Mouse (Mus musculus): ENCODE data around the gene Osbp.
A peak's percentile ranks its signal among the peaks of the same experiment; 100 is the strongest.

The Osbp gene

GRCm38 (mm10) chr19:12011560-12012556, 46.1 kb downstream of the Osbp start:
- peak; percentile 95 for DNase-seq

DNA sequence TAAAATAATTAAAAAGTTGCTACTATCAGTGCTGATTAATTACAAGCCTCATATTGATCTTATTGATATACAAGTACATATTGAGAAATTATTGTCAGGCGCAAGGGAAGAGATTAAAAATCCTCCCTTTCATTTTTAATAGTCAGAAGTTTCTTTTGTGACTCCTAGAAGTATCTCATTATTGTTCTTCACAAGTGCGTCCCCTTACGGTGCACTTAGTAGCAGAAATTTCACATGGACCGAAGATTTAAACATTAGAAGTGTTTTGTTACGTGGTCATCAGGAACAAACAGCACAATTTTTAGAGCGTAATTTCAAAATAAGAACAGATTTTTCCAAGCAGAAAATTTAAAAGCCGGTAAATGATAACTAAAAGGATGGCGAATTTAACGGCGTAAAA, 46.9 kb downstream of the Osbp start:
- no peak for DNase-seq

GRCm38 (mm10) chr19:12013228-12013627, 47.5 kb downstream of the Osbp start:
- DNase-seq, result peak; percentile 77

GRCm38 (mm10) chr19:12015708-12016107, 50.0 kb downstream of the Osbp start:
- DNase-seq, result no peak

DNA sequence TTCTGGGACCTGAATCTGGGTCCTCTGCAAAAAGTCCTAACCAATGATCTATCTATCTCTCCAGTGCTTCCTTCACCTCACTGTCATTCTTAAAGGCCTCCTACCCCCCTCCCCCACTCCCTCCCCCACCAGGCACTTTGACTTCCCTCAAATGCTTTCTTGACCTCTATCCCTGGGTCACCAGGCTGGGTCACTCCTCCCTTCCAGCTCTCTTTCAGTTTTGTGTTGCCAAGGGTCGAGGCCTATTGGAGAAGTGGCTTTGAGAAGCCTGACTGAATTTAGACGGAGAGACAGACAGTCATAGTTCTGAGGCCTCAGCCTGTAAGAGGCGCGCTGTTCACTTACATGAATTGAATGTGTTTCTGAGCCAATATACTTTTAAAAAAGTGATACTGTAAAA, 50.5 kb downstream of the Osbp start:
- DNase-seq, result no peak

GRCm38 (mm10) chr19:12024149-12024548, 58.4 kb downstream of the Osbp start:
- DNase-seq, result no peak

DNA sequence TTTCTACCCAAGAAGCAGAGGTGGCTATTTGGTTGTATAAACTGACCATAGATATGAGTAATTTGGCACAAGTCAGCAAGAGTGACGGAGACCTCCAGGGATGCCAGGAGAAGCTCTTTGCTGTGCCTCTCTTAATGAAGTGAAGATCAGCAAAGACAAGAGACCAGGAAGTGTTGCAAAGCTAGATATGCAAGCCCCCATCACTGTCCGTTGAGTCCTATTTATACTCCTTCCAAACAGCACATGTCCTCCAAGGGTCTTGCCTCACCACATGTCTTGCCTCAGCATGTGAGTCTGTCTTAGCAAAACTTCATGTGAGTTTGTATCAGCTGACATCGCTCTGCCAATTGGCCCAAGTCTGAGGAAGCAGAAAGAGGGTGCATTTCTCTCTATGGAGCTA, 59.6 kb downstream of the Osbp start:
- no peak for DNase-seq

DNA sequence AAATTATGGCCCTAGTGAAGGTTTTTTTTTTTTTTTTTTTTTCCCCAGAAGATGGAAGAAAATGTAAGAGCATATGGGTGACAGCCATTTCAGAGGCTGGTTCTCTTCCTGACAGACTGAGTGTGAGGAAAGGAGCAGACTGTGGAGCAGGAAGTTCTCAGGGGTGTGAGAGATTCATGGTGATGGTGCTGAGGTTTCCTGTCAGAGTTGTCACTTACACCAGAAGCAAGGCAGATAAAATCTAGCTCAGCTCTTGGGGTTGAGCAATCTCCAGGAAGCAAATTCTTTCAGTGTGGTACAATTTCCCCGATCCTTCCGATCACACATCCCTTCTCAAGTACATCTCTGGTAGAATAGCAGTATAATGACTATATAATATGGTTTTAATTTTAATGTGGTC, 60.9 kb downstream of the Osbp start:
- DNase-seq, result no peak

DNA sequence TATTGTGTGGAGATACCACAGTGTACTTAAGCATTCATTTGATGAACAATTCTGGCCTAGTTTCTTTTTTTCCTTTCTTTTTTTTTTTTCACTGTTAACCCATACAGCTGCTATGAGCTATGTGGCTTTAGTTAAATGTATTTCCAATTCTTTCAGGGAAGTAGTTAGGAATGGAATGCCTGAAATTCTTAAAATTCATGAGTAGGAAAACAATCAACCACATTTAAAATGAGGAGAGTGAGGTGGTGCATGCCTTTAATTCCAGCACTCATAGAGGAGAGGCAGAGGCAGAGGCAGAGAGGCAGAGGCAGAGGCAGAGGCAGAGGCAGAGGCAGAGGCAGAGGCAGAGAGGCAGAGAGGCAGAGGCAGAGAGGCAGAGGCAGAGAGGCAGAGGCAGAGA, 72.0 kb downstream of the Osbp start:
- DNase-seq, result no peak

- DNase-seq, result no peak
Observed at GRCm38 (mm10) chr19:12041217-12041616, 75.5 kb downstream of the Osbp start, which contains the start of gene Olfr1423. TSS of gene Olfr1423 (minus strand) at chr19:12041317.

DNA sequence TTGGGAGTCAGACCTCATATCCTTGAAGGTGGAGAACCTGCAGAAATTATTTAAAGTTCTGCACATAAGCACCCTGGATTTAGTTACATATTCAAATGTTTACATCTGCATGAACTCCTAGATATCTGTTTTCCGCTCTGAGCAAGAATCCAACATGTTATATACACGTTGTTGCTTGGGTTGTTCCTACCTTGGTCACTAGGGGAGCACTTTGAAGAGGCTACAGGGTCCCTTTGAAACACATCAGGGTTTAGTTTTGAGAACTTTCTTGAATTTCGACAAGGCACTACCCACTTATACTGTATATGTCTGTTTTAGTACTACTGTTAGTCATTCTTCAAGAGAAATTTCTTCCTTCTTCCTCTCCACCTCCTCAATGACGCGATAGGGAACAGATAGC, 77.4 kb downstream of the Osbp start:
- no peak for DNase-seq
